In genomic region chr16:32644069-32644800, GRCm38 (mm10) we compare ENCODE assay signal across 8 mouse cellular contexts. TPM values are rescaled to one million over a fixed set of nuclear protein-coding genes. Genes with fewer than 3 reads are reported as not detected.
DNase-seq lines count a peak whose midpoint lies in the region; ATAC-seq and TF ChIP-seq lines count a peak whose summit lies in the region.

No protein-coding gene starts in this region.

- WGBS in heart, embryonic 12.5 days = under 1% methylated on average over 50 of the region's 82 CpGs

- H3K27ac ChIP-seq in cortical plate, adult 2 months (ENCODE audit: insufficient read depth, low read length) = peak overlapping the region; percentile 2; the same call in 1 of the 2 replicates
- H3K27ac ChIP-seq in heart, embryonic 12.5 days (ENCODE audit: poor library complexity, severe bottlenecking) = peak overlapping the region; percentile 54

- no peaks in the 10 kb centered on the region for H3K36me3 ChIP-seq in heart, embryonic 12.5 days

- H3K4me1 ChIP-seq in cortical plate, adult 2 months (ENCODE audit: control insufficient read depth, insufficient read depth, low read length) = peaks cover 4% of the 10 kb centered on the region
- H3K4me1 ChIP-seq in heart, embryonic 12.5 days (replicated peaks) = peaks cover 36% of the 10 kb centered on the region

- TF ChIP-seq POLR2A in cortical plate, adult 2 months (IDR thresholded peaks at IDR 0.05; ENCODE audit: extremely low read depth, insufficient read depth, low read length) = no peak

- H3K9me3 ChIP-seq in heart, embryonic 12.5 days (replicated peaks) = no peaks in the 10 kb centered on the region

- peak overlapping the region; percentile 63 for H3K4me3 ChIP-seq in cortical plate, adult 2 months (ENCODE audit: insufficient read depth, low read length)
- peak overlapping the region; percentile 87 for H3K4me3 ChIP-seq in heart, embryonic 12.5 days

- no peaks in the 10 kb centered on the region for H3K27me3 ChIP-seq in heart, embryonic 12.5 days (replicated peaks)

- H3K4me2 ChIP-seq in heart, embryonic 12.5 days = peak overlapping the region; percentile 93

- no peak for TF ChIP-seq CTCF in cortical plate, adult 2 months (IDR thresholded peaks at IDR 0.05; ENCODE audit: extremely low read depth, insufficient read depth, low read length)

- ATAC-seq in cerebellum, adult (ENCODE audit: insufficient number of reproducible peaks, low FRiP score, low TSS enrichment) = peak; percentile 32
- peak; percentile 65 for ATAC-seq in heart, embryonic 12.5 days (ENCODE audit: insufficient number of reproducible peaks, low FRiP score)

- no peak for DNase-seq in cerebellum, adult 8-10 months
- DNase-seq in MN1 (ENCODE audit: low spot score) = peak; percentile 39
- DNase-seq in kidney, postnatal 10 days = peak; percentile 67
- DNase-seq in lung, postnatal 4 days = peak; percentile 60 to 72
- DNase-seq in spleen, postnatal 10 days (ENCODE audit: low spot score in 2 of 2) = peak; percentile 64 to 72

- H3K9ac ChIP-seq in heart, embryonic 12.5 days = peak overlapping the region; percentile 90

RNA-seq across cellular contexts. Expression of gene Tnk2, which starts 0.6 kb away (rescaled TPM):
- 202 and 204 TPM in 2 replicates for polyA plus RNA-seq in cortical plate, adult 2 months (2012; rRNA removed)
- 6.7 and 8.4 TPM in 2 replicates for polyA plus RNA-seq in heart, embryonic 12.5 days (2016; fragmentation: Nextera tagmentation; extraction: Ambion mirVana)

RNA-seq across cellular contexts. Expression of gene Tfrc, which starts 35.5 kb away (rescaled TPM):
- 77.7 and 82.2 TPM in 2 replicates for polyA plus RNA-seq in cortical plate, adult 2 months (2012; rRNA removed)
- polyA plus RNA-seq in heart, embryonic 12.5 days (2016; fragmentation: Nextera tagmentation; extraction: Ambion mirVana) = 52.5 and 58.2 TPM in 2 replicates

Comparison
In these comparisons a context has a peak if more than half of its experiments do, and no peak if none do; other contexts are left out.
1. RNA of gene Tnk2, which starts 0.6 kb away (polyA plus RNA-seq): 202 to 204 TPM in cortical plate, adult 2 months; 6.7 to 8.4 TPM in heart, embryonic 12.5 days; every median in the first group is over 10 times any median in the second.